ENCODE assay signal across 8 mouse cellular contexts in genomic region chr13:23445561-23446320, GRCm38 (mm10). TPM values are rescaled to one million over a fixed set of nuclear protein-coding genes. Genes with fewer than 3 reads are reported as not detected.
DNase-seq lines count a peak whose midpoint lies in the region; ATAC-seq and TF ChIP-seq lines count a peak whose summit lies in the region.

No protein-coding gene starts in this region.

- no peak for TF ChIP-seq CTCF in left cerebral cortex, adult 2 months (IDR thresholded peaks at IDR 0.05)

- intact Hi-C loops in left cerebral cortex, adult 2 months (cut with DNase I): loop anchor here (2.0 kb wide), 1 partner anchor 13 kb away; no protein-coding TSS in a partner anchor

- WGBS in hindbrain, embryonic 16.5 days: under 1% methylated on average over 55 of the region's 55 CpGs
- WGBS in macrophage (ENCODE audit: missing documents): under 1% methylated on average over 55 of the region's 55 CpGs

- peak overlapping the region; percentile 98 for H3K27ac ChIP-seq in hindbrain, embryonic 16.5 days (ENCODE audit: low read depth, low read length)
- H3K27ac ChIP-seq in left cerebral cortex, adult 2 months: peak overlapping the region; percentile 95
- H3K27ac ChIP-seq in macrophage: peak overlapping the region; percentile 60

- DNase-seq in NIH3T3 (ENCODE audit: low read depth): peak; percentile 93
- peak; percentile 88 to 97 for DNase-seq in cerebellum, postnatal 36 days
- DNase-seq in gastrocnemius, adult 18-20 months (ENCODE audit: low spot score): peak; percentile 91
- DNase-seq in left cerebral cortex, adult 2 months (ENCODE audit: extremely low spot score in 1 of 2, low spot score in 2 of 2): peak; percentile 90 to 92
- peak; percentile 89 for DNase-seq in retina, postnatal 7 days (ENCODE audit: low read depth, low spot score)
- peak; percentile 85 to 86 for DNase-seq in urinary bladder, adult 18-20 months (ENCODE audit: low spot score in 2 of 2)

- H3K79me2 ChIP-seq in macrophage (ENCODE audit: inconsistent target): no peaks in the 10 kb centered on the region

- peak overlapping the region; percentile 81 for H3K4me3 ChIP-seq in hindbrain, embryonic 16.5 days (ENCODE audit: low read length)
- peak overlapping the region; percentile 67 for H3K4me3 ChIP-seq in left cerebral cortex, adult 2 months
- peak overlapping the region; percentile 73 for H3K4me3 ChIP-seq in macrophage (ENCODE audit: inconsistent target)

- peak overlapping the region; percentile 76 for H3K4me2 ChIP-seq in hindbrain, embryonic 16.5 days (ENCODE audit: low read length)

- H3K36me3 ChIP-seq in hindbrain, embryonic 16.5 days (ENCODE audit: control insufficient read depth, insufficient read depth, low read length): no peaks in the 10 kb centered on the region
- no peaks in the 10 kb centered on the region for H3K36me3 ChIP-seq in macrophage (ENCODE audit: inconsistent target)

- ATAC-seq in hindbrain, embryonic 16.5 days: peak; percentile 92

- H3K9ac ChIP-seq in hindbrain, embryonic 16.5 days (ENCODE audit: low read depth, low read length): peak overlapping the region; percentile 93

- no peaks in the 10 kb centered on the region for H3K27me3 ChIP-seq in hindbrain, embryonic 16.5 days (replicated peaks; ENCODE audit: control insufficient read depth, insufficient read depth, low read length)

- no peaks in the 10 kb centered on the region for H3K9me3 ChIP-seq in hindbrain, embryonic 16.5 days (ENCODE audit: control insufficient read depth, low read length)

- H3K4me1 ChIP-seq in hindbrain, embryonic 16.5 days (ENCODE audit: control insufficient read depth, insufficient read depth, low read depth, low read length): peaks cover 12% of the 10 kb centered on the region

RNA-seq across cellular contexts. Expression of gene Btn1a1, which starts 20.0 kb away (rescaled TPM):
- not detected for total RNA-seq in gastrocnemius, adult 18-20 months (2021)
- 0.09 and 0.20 TPM in 2 replicates for polyA plus RNA-seq in hindbrain, embryonic 16.5 days (2015; fragmentation: Nextera tagmentation; extraction: Ambion mirVana)
- total RNA-seq in left cerebral cortex, adult 2 months (2021): not detected
- total RNA-seq in macrophage (2018; cell fraction: chromatin; rRNA removed): not detected
- not detected for total RNA-seq in macrophage (2018; cell fraction: cytosol; rRNA removed)
- not detected for total RNA-seq in macrophage (2018; cell fraction: nucleus; rRNA removed)
- polyA plus RNA-seq in macrophage (2018): not detected in 3 replicates

RNA-seq across cellular contexts. Expression of gene Abt1, which starts 22.1 kb away (rescaled TPM):
- total RNA-seq in gastrocnemius, adult 18-20 months (2021): 1 to 10 TPM; 3.8 to 4.2 TPM
- polyA plus RNA-seq in hindbrain, embryonic 16.5 days (2015; fragmentation: Nextera tagmentation; extraction: Ambion mirVana): 9.8 and 10.1 TPM in 2 replicates
- total RNA-seq in left cerebral cortex, adult 2 months (2021): 1 to 10 TPM; 8.9 to 9.8 TPM
- 1 to 10 TPM in 20 of 26 experiments, under 1 TPM in 6; 0.46 to 3.6 (median 1.9) TPM for total RNA-seq in macrophage (2018; cell fraction: chromatin; rRNA removed)
- total RNA-seq in macrophage (2018; cell fraction: cytosol; rRNA removed): 1 to 10 TPM; 1.9 to 4.1 (median 3.4) TPM
- 1 to 10 TPM in 24 of 26 experiments, under 1 TPM in 2; 0.59 to 4.0 (median 2.2) TPM for total RNA-seq in macrophage (2018; cell fraction: nucleus; rRNA removed)
- polyA plus RNA-seq in macrophage (2018): 3.5 to 4.4 TPM (median 3.7 TPM) in 3 replicates

RNA-seq across cellular contexts. Expression of gene Btn2a2, which starts 42.9 kb away (rescaled TPM):
- total RNA-seq in gastrocnemius, adult 18-20 months (2021): not detected
- 0.14 TPM in 1 of 2 replicates, not detected in the other for polyA plus RNA-seq in hindbrain, embryonic 16.5 days (2015; fragmentation: Nextera tagmentation; extraction: Ambion mirVana)
- 1 to 10 TPM in 1 of 2 experiments, under 1 TPM in 1; 0.65 to 1.4 TPM for total RNA-seq in left cerebral cortex, adult 2 months (2021)
- total RNA-seq in macrophage (2018; cell fraction: chromatin; rRNA removed): not detected
- not detected for total RNA-seq in macrophage (2018; cell fraction: cytosol; rRNA removed)
- total RNA-seq in macrophage (2018; cell fraction: nucleus; rRNA removed): not detected
- not detected in 3 replicates for polyA plus RNA-seq in macrophage (2018)

Comparison
In these comparisons a context has a peak if more than half of its experiments do, and no peak if none do; other contexts are left out.
1. Peak in every context shown above with its lines: DNase-seq, ATAC-seq, H3K4me3 ChIP-seq and H3K27ac ChIP-seq.